ENCODE assay signal across 11 mouse cellular contexts in genomic region chr2:132741862-132742347, GRCm38 (mm10). TPM values are rescaled to one million over a fixed set of nuclear protein-coding genes. Genes with fewer than 3 reads are reported as not detected.
DNase-seq lines count a peak whose midpoint lies in the region; ATAC-seq and TF ChIP-seq lines count a peak whose summit lies in the region.
"Had no signal": no experiment of that assay in that cellular context is flagged by ENCODE, and none has a peak within 500 bp of the region (broad histone marks: within the 10 kb centered on the region; RNA-seq: fewer than 3 reads in every experiment).

No protein-coding gene starts in this region.

- no peaks in the 10 kb centered on the region for H3K79me2 ChIP-seq in C2C12 (ENCODE audit: control insufficient read depth, insufficient read depth)

- no peak overlapping the region for H3K4me3 ChIP-seq in C2C12 (ENCODE audit: insufficient read depth, poor library complexity, severe bottlenecking)
- H3K4me3 ChIP-seq in hindbrain, embryonic 13.5 days, result no peak overlapping the region
- no peak overlapping the region for H3K4me3 ChIP-seq in left cerebral cortex, adult 2 months
- H3K4me3 ChIP-seq: limb, embryonic 15.5 days had no signal

- no peak overlapping the region for H3K4me2 ChIP-seq in hindbrain, embryonic 13.5 days
- H3K4me2 ChIP-seq: limb, embryonic 15.5 days had no signal

- TF ChIP-seq CTCF in C2C12 (IDR thresholded peaks at IDR 0.05; ENCODE audit: control insufficient read depth, insufficient read depth, insufficient read length), result no peak
- peak; percentile 23 for TF ChIP-seq CTCF in left cerebral cortex, adult 2 months (IDR thresholded peaks at IDR 0.05)

- H3K9ac ChIP-seq in hindbrain, embryonic 13.5 days, result no peak overlapping the region
- H3K9ac ChIP-seq: limb, embryonic 15.5 days had no signal

- H3K9me3 ChIP-seq in hindbrain, embryonic 13.5 days, result no peaks in the 10 kb centered on the region
- H3K9me3 ChIP-seq: limb, embryonic 15.5 days had no signal

- DNase-seq in embryo, embryonic 10 days (ENCODE audit: low spot score), result peak; percentile 28
- DNase-seq in embryo, embryonic 9.5 days (ENCODE audit: extremely low spot score), result no peak
- peak; percentile 67 to 69 for DNase-seq in left cerebral cortex, adult 2 months (ENCODE audit: extremely low spot score in 1 of 2, low spot score in 2 of 2)
- DNase-seq in thymus, postnatal 25 days, result no peak
- DNase-seq in spleen, adult 18-20 months, result no peak
- DNase-seq in cerebellum, adult 11 months, result no peak

- intact Hi-C loops in left cerebral cortex, adult 2 months (cut with DNase I), result loop anchor here (5.0 kb wide), 1 partner anchor 40 kb away; the partner anchor contains the start of gene Chgb

- H3K79me3 ChIP-seq in C2C12 (ENCODE audit: low read depth), result no peaks in the 10 kb centered on the region

- peak; percentile 39; the same call in 1 of the 2 replicates for ATAC-seq in hindbrain, embryonic 13.5 days (ENCODE audit: low FRiP score)

- WGBS in hindbrain, embryonic 13.5 days, result 33% methylated on average over 8 of the region's 8 CpGs

- no peak overlapping the region for H3K27ac ChIP-seq in hindbrain, embryonic 13.5 days
- peak overlapping the region; percentile 38 for H3K27ac ChIP-seq in left cerebral cortex, adult 2 months
- H3K27ac ChIP-seq: limb, embryonic 15.5 days had no signal

- H3K4me1 ChIP-seq in hindbrain, embryonic 13.5 days (replicated peaks), result peaks cover 9% of the 10 kb centered on the region; the same call in 1 of the 2 replicates
- H3K4me1 ChIP-seq: limb, embryonic 15.5 days had no signal

- peak overlapping the region; percentile 3 for H3ac ChIP-seq in C2C12 (ENCODE audit: control insufficient read depth, insufficient read length, low read depth)

- H3K27me3 ChIP-seq in C2C12 (ENCODE audit: control insufficient read depth, insufficient read depth, insufficient read length), result no peaks in the 10 kb centered on the region
- no peaks in the 10 kb centered on the region for H3K27me3 ChIP-seq in hindbrain, embryonic 13.5 days
- H3K27me3 ChIP-seq: limb, embryonic 15.5 days had no signal

- no peaks in the 10 kb centered on the region for H3K36me3 ChIP-seq in C2C12 (ENCODE audit: control insufficient read depth, insufficient read depth)
- H3K36me3 ChIP-seq in hindbrain, embryonic 13.5 days, result no peaks in the 10 kb centered on the region
- H3K36me3 ChIP-seq: limb, embryonic 15.5 days had no signal

TF ChIP-seq in C2C12, 6 proteins besides CTCF, POLR2A, EP300 and RAD21:
- peak; percentile 35 for TF ChIP-seq FOSL1 (IDR thresholded peaks at IDR 0.05; ENCODE audit: insufficient read depth, low read length, poor library complexity, severe bottlenecking)
- peak; percentile 10 for TF ChIP-seq MYOD1 (IDR thresholded peaks at IDR 0.05; ENCODE audit: control insufficient read depth, insufficient read length, low read depth)
- no peak for TF ChIP-seq USF1 (IDR thresholded peaks at IDR 0.05; ENCODE audit: low read depth)

RNA-seq across cellular contexts. Expression of gene Chgb, which starts 39.2 kb away (rescaled TPM):
- polyA plus RNA-seq in C2C12 (2012; fragmentation: generic; extraction: Trizol), result 0.01 TPM
- polyA plus RNA-seq in hindbrain, embryonic 13.5 days (2015; fragmentation: Nextera tagmentation; extraction: Ambion mirVana), result 72.7 and 87.2 TPM in 2 replicates
- total RNA-seq in left cerebral cortex, adult 2 months (2021), result 100 to 1,000 TPM; 285 to 291 TPM
- total RNA-seq: neutrophil, adult 5-6 weeks had no signal
- polyA plus RNA-seq: gonadal fat pad, adult 2 months had no signal

RNA-seq across cellular contexts. Expression of gene Shld1, which starts 55.2 kb away (rescaled TPM):
- 5.3 TPM for polyA plus RNA-seq in C2C12 (2012; fragmentation: generic; extraction: Trizol)
- polyA plus RNA-seq in hindbrain, embryonic 13.5 days (2015; fragmentation: Nextera tagmentation; extraction: Ambion mirVana), result 22.5 and 25.5 TPM in 2 replicates
- total RNA-seq in left cerebral cortex, adult 2 months (2021), result 10 to 100 TPM in 1 of 2 experiments, 1 to 10 TPM in 1; 9.6 to 10.7 TPM

Comparison
In these comparisons a context has a peak if more than half of its experiments do, and no peak if none do; other contexts are left out.
1. DNase-seq: peak in embryo, embryonic 10 days (single experiment) and left cerebral cortex, adult 2 months (2 of 2); none in embryo, embryonic 9.5 days (single experiment), thymus, postnatal 25 days (single experiment), spleen, adult 18-20 months (0 of 2) and cerebellum, adult 11 months (single experiment).
2. RNA of gene Chgb, which starts 39.2 kb away (polyA plus RNA-seq): 72.7 to 87.2 TPM in hindbrain, embryonic 13.5 days; 0.01 TPM in C2C12 (single experiment); every median in the first group is over 10 times any median in the second.